Mouse (Mus musculus): ENCODE data around the gene 1110051M20Rik. TPM values are rescaled to one million over a fixed set of nuclear protein-coding genes. Genes with fewer than 3 reads are reported as not detected.

The 1110051M20Rik gene
- total and polyA plus RNA-seq, 3 experiments: 21.1 to 34.0 (median 26.2) TPM

DNA sequence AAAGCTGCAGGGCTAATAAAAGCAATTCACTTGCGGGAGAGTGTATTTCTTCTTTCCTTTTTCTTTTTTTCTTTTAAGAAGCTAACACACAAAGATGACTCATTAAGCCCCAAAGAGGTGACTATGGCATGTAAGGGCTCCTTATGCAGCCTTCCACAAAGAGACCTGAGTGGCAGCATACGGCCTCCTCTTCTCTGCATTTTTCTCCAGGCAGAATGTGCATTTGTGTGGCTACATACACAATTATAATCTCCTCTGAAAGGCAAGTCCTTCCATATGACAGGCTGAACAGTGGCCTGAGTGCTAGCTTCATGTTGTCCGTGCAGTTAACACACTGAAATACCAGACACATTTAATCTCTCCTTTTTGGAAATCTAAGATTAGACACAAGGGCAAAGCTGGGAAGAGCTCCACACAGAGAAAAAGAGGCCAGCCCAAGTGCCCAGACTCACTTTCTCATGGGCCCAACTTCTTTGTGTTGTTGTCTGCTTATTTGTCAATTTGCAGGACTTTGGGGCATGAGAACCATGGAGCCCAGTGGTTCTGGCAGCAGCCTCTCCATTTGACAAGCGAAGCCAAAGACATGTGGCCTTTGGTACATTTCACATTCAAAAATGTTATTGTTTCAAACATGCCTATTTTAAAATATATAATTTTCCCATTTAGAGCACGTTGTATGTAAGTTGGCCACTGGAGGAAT is 7.2 kb downstream of the 1110051M20Rik start:
- DNase-seq (ENCODE audit: extremely low read depth): no peak
- TF ChIP-seq EP300 (IDR thresholded peaks at IDR 0.05; ENCODE audit: low read length): no peak
- no peak for TF ChIP-seq ZMIZ1 (IDR thresholded peaks at IDR 0.05; ENCODE audit: low read depth, low read length)
- no peak for TF ChIP-seq NRF1 (IDR thresholded peaks at IDR 0.05; ENCODE audit: low read depth, low read length)
- TF ChIP-seq ZNF384 (IDR thresholded peaks at IDR 0.05; ENCODE audit: low read depth, low read length): no peak
- TF ChIP-seq MAZ (IDR thresholded peaks at IDR 0.05; ENCODE audit: low read depth, low read length): no peak
- no peak for TF ChIP-seq USF2 (conservative IDR thresholded peaks at IDR 0.05; ENCODE audit: low read depth, low read length)
- TF ChIP-seq CHD2 (IDR thresholded peaks at IDR 0.05; ENCODE audit: low read length): no peak
- TF ChIP-seq TCF12 (IDR thresholded peaks at IDR 0.05; ENCODE audit: low read depth, low read length): no peak
- no peak for TF ChIP-seq IRF4 (IDR thresholded peaks at IDR 0.05; ENCODE audit: low read depth, low read length)
- no peak for TF ChIP-seq GABPA (IDR thresholded peaks at IDR 0.05; ENCODE audit: insufficient replicate concordance, low read depth, low read length)
- no peak for TF ChIP-seq MYC (IDR thresholded peaks at IDR 0.05; ENCODE audit: low read depth, low read length)
- no peak for TF ChIP-seq ETS1 (conservative IDR thresholded peaks at IDR 0.05; ENCODE audit: low read depth, low read length)
- Histone ChIP-seq H3K36me3 (replicated peaks in 1 of 2; ENCODE audit: control insufficient read depth in 1 of 2, insufficient read depth in 1 of 2, low read length in 1 of 2) (peaks cover 0 to 3% of the 10 kb centered on the region in 2 experiments), H3K4me3 (replicated peaks in 1 of 3; ENCODE audit: low read depth in 2 of 3, low read length in 2 of 3, poor library complexity in 1 of 3) (no peak overlapping the region), H3K79me2 (replicated peaks; ENCODE audit: control insufficient read depth, extremely low read depth, insufficient read depth, poor library complexity, severe bottlenecking) (no peaks in the 10 kb centered on the region), H3K27ac (ENCODE audit: insufficient read depth, low read depth) (no peak overlapping the region), H3K9ac (ENCODE audit: insufficient read depth, low read depth) (no peak overlapping the region), H3K4me1 (ENCODE audit: control insufficient read depth in 1 of 2, insufficient read depth in 2 of 2) (no peaks in the 10 kb centered on the region), H3K9me3 (replicated peaks; ENCODE audit: low read length) (no peaks in the 10 kb centered on the region), H3K27me3 (replicated peaks) (no peaks in the 10 kb centered on the region), H3K4me2 (ENCODE audit: insufficient read depth, low read depth, poor library complexity, severe bottlenecking) (no peak overlapping the region)
- in situ Hi-C loops (cut with MboI; ENCODE audit: low pct_ligation_motif_present, low pct_unique_long_range_greater_than_20kb, low sequenced_read_pairs) (no loop called here), dilution Hi-C loops (cut with MboI; ENCODE audit: extremely low pct_ligation_motif_present, extremely low pct_unique_long_range_greater_than_20kb, low sequenced_read_pairs) (no loop called here)

DNA sequence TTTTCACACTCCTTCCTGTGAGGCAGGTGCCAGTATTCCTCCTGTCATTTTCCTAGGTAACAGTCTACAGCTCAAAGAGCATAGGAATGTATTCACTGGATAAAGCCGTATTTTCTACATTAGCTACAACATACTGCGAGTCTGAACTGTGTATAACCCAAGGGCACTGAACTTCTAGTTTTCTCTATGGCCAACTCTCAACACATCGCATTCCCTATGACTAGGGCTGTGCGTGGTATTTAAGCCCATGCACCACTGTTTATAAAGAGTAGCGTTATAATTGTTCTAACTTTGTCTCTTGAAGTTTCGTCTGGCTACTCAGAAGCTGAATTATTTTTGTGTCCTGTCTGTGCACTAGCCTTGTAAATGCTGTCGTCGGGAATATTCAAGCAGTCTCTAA is 7.8 kb downstream of the 1110051M20Rik start:
- Histone ChIP-seq H3K9me3 (replicated peaks; ENCODE audit: low read length) (no peaks in the 10 kb centered on the region), H3K27me3 (replicated peaks) (no peaks in the 10 kb centered on the region), H3K4me2 (ENCODE audit: insufficient read depth, low read depth, poor library complexity, severe bottlenecking) (no peak overlapping the region), H3K4me3 (replicated peaks in 1 of 3; ENCODE audit: low read depth in 2 of 3, low read length in 2 of 3, poor library complexity in 1 of 3) (no peak overlapping the region), H3K4me1 (ENCODE audit: control insufficient read depth in 1 of 2, insufficient read depth in 2 of 2) (no peaks in the 10 kb centered on the region), H3K36me3 (replicated peaks in 1 of 2; ENCODE audit: control insufficient read depth in 1 of 2, insufficient read depth in 1 of 2, low read length in 1 of 2) (peaks cover 0 to 3% of the 10 kb centered on the region in 2 experiments), H3K79me2 (replicated peaks; ENCODE audit: control insufficient read depth, extremely low read depth, insufficient read depth, poor library complexity, severe bottlenecking) (no peaks in the 10 kb centered on the region), H3K27ac (ENCODE audit: insufficient read depth, low read depth) (no peak overlapping the region), H3K9ac (ENCODE audit: insufficient read depth, low read depth) (no peak overlapping the region)
- DNase-seq (ENCODE audit: extremely low read depth): no peak
- TF ChIP-seq PAX5 (IDR thresholded peaks at IDR 0.05; ENCODE audit: low read length) (no peak), KAT2A (IDR thresholded peaks at IDR 0.05; ENCODE audit: insufficient replicate concordance, low read length) (no peak), TCF12 (IDR thresholded peaks at IDR 0.05; ENCODE audit: low read depth, low read length) (no peak), SMC3 (IDR thresholded peaks at IDR 0.05; ENCODE audit: low read depth, low read length) (no peak), MAX (IDR thresholded peaks at IDR 0.05; ENCODE audit: low read length) (no peak)
- in situ Hi-C loops (cut with MboI; ENCODE audit: low pct_ligation_motif_present, low pct_unique_long_range_greater_than_20kb, low sequenced_read_pairs): no loop called here
- dilution Hi-C loops (cut with MboI; ENCODE audit: extremely low pct_ligation_motif_present, extremely low pct_unique_long_range_greater_than_20kb, low sequenced_read_pairs): no loop called here
